Mouse (Mus musculus) testis, postnatal 14 days (tissue): ENCODE results near the gene Prkab2.

Experiments
- DNase-seq: peaks from one replicate; pipeline ENCODE4 v3.0.0; 2021; ENCODE audit warnings: low spot score

Prkab2 gene

GRCm38 (mm10) chr3:97651604-97652003, 6.4 kb upstream of the Prkab2 start:
- no peak for DNase-seq

DNA sequence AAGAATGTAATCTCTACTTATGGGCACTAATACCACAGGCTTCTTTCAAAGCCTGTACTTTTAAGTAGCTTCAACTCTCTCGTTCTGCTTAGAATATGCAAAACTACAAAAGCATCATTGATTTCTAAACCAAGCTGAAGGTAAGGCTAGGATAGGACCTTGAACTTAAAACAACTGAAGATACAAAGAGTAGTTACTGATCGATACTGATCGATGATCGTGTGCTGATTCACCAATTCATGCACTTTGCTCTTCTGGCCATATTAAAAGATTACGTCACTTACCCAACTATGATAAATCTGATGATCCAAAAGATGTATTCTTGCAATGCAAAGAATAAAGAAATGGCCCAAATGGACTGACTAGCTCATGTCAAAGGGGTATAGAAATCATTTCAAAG, 4.2 kb upstream of the Prkab2 start:
- DNase-seq = no peak

- no peak for DNase-seq
Measured at GRCm38 (mm10) chr3:97654901-97655300, 3.1 kb upstream of the Prkab2 start.

DNA sequence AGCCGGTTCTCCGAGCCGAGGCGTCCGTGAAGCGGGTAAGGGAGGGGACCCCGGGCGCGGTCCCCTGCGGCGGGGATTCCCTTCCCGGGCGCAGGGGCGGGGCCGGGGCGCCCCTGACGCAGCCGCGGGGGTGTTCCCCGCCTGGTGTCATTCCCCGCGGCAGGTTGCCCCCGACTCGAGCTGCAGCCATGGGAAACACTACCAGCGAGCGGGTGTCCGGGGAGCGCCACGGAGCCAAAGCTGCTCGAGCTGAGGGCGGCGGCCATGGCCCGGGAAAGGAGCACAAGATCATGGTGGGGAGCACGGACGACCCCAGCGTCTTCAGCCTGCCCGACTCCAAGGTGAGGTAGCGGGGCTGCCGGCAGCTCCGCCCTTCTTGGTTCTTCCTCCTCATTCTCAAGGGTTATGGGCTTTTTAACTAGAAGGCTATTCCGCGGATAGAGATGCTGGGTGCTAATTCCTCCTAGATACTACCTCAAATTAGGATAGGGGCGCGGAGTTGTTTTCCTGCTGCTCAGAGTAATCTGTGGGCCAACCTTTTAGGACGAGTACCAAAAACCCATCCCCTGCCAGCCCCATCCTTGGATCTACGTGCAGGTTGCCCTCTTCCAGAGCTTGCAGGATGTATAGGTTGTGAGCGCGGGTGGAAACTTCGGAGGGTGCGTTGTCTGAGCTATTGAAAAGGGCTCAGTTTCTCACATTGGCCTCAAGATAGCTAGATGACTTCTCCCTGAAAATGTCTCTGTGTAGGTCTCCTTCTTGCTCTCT, 617 bp downstream of the Prkab2 start:
- DNase-seq = peak; percentile 79

DNA sequence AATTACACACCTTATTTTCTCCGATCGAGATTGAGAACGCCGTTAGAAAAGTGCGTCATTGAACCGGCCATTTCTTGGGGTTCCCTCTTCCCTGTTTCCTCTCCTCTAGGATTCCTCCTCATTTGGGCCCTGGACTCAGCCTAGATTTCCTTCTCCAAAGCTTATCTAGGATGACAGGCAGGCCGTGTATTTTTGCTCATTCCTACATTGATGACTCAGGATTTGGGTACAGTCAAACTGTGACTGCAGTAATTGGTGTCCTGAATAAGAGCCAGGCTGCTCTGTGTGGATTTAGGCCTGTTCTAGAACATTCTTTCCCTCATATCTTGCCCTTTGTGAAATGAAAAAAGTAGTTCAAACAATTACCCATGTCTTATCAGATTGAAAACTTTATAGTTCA, 1.8 kb downstream of the Prkab2 start:
- no peak for DNase-seq

- no peak for DNase-seq
Measured at GRCm38 (mm10) chr3:97661206-97661605, 3.2 kb downstream of the Prkab2 start.

DNA sequence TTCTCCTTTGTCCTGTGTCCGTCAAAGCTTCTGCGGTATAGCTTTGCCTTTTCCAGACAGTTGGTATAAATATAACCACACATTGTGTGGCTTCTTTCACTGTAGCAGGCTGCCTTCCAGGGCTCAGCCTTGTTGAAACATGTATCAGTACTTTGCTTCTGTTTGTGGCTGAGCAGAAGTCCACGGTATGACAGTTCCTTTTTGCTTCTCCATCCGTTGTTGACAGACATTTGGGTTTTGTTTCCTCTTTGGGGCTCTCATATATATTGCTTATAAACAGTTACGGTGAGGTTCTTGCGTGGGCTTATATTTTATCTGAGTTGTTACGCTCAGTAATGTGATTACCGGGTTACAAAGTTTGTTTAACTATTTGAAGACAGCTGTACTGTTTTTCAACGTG, 7.5 kb downstream of the Prkab2 start:
- DNase-seq = no peak

- no peak for DNase-seq
Measured at GRCm38 (mm10) chr3:97666154-97666553, 8.2 kb downstream of the Prkab2 start.

- no peak for DNase-seq
Measured at GRCm38 (mm10) chr3:97667093-97667675, 9.2 kb downstream of the Prkab2 start.

GRCm38 (mm10) chr3:97674644-97675110, 16.7 kb downstream of the Prkab2 start, which contains the start of gene Gm17651:
Gene Gm17651 (minus strand): TSS chr3:97674694.
- DNase-seq = no peak

DNA sequence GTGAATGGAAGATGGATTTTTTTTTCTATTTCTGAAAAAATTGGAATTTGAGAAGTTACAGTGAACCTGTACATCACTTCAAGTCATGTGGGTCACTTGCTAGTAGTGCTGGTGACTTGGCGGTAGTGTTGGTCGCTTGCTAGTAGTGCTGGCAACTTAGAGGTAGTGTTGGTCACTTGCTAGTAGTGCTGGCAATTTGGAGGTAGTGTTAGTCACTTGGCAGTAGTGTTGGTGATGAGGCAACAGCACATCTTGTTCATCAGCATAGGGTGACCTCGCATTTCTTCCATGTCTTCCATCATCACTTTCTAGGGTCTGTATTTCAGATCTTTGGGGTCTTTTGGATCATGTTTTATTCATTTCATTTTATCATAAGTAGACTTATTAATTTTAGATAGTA, 18.1 kb downstream of the Prkab2 start:
- no peak for DNase-seq

DNA sequence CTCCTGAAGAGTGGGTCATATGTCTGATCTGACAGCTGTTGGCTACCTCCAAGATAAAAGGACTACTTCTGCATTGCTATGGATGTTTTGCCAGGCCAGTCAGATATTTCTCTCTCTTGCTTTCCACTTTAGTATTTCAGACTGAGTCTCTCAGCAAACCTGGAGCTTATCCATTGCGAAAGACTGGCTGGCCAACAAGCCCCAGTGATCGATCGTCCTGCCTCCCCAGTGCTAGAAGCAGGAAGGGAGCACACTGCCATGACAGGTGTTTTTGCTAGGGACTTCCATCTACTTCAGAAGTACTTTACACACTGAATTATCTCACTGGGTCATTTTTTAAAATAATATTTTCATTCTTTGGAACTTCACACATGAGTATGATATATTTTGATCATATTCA, 20.4 kb downstream of the Prkab2 start:
- no peak for DNase-seq

GRCm38 (mm10) chr3:97680631-97681320, 22.8 kb downstream of the Prkab2 start:
- DNase-seq = peak; percentile 37

GRCm38 (mm10) chr3:97681321-97682158, 23.5 kb downstream of the Prkab2 start:
- DNase-seq = peak; percentile 23

- DNase-seq = no peak
Measured at GRCm38 (mm10) chr3:97682159-97682502, 24.1 kb downstream of the Prkab2 start.

DNA sequence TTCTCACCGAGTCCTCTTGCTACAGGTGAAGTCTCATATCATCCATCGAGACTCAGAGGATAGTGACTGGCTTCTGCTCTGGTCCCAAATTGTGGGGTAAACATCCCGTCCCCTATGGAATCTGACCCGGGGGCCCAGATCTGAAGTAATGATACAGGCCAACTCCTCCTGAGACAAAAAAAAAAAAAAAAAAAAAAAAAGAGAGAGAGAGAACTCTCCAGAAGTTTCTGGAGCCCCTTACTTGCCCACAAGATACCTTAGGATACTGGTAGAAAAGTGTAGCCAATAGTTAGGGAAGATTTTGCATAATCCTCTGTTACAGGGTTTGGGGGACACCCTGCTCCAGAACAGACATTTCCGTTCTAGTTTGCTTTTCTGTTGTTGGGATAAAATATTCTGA, 24.6 kb downstream of the Prkab2 start:
- no peak for DNase-seq

GRCm38 (mm10) chr3:97683560-97684195, 25.7 kb downstream of the Prkab2 start:
- no peak for DNase-seq

DNA sequence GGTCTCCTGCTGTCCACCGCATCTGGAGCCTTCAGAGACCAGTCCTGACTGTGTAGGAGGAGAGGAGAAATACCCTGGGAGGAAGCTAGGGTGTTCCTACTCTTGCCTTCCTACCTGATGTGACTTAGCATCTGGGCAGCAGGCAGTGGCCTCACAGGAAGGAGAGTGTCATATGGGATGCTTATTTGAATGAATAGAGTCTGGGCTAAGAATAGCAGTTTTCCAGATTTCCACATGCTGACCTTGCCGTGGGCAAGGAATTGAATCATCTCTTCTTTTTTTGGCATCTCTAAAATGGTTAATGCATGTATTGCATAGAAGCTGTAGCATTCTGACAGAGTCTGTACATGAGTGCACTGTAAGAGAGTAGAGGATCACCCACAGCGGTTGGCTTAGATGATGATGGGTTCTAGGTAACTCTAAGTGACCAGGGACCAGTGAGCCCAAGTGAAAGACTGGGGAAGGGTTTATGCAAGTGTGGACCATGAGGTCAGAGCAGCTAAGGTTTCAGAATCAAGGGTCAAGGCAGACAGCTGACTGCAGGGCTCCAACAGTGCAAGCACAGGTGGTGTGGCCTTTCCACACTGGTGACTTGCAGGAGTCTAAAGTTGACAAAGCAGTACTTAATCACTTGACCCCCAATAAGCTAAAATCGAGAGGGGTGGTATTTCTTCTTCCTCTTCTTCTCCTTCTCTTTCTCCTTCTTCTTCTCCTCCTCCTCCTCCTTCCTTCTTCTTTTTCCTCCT, 28.6 kb downstream of the Prkab2 start:
- DNase-seq = no peak

- DNase-seq = no peak
Measured at GRCm38 (mm10) chr3:97689289-97689688, 31.3 kb downstream of the Prkab2 start.

GRCm38 (mm10) chr3:97690590-97690989, 32.6 kb downstream of the Prkab2 start:
- no peak for DNase-seq

DNA sequence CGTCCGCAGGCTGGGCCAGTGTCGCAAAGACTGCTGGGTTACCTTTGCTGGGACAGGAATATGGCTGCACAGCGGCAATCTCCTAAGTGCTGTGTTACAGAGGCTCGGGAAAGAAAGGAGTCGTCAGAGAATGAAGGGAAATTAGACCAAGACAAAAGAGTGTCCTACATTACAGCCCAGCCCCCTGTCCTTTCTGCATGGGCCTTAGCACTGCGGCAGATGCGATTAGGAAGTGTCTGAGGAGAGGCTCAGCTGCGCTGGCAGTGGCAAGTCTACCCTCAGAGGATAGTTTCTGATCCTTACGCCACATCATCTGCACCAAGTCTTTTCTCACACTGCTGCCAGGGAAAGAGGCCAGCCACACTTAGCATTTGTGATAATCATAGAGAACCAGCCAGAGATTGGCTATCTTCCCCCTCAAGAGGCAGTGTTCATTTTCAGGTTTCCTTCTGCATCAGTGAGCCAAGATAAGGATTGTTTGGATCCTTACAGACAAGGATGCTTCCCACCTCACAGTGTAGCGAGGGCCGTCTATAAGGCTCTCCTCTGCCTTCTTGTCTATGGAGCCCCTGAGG, 33.5 kb downstream of the Prkab2 start:
- no peak for DNase-seq
